Mouse (Mus musculus): ENCODE data around the gene Dvl2. TPM values are rescaled to one million over a fixed set of nuclear protein-coding genes. Genes with fewer than 3 reads are reported as not detected.

The Dvl2 gene
- polyA plus RNA-seq, 1 experiment from 2014 or later = 23.3 TPM

DNA sequence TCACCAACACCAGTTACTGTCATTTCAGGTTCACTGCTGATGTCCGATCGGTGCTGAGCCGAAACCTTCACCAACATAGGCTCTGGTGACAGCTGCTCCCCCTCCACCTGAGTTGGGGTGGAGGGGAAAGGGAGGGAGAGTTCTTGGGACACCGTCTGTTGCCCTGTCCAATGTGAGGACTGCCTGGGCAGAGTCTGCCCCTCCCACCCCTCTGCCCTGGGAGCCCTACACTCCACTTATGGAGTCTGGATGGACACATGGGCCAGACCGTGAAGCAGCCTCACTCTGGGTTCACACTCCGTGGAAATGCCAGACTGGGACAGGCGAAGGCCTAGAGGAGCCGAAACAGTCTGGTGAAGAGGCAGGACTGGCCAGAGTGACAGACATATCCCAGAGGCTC, 10.4 kb upstream of the Dvl2 start:
- Histone ChIP-seq H3K4me3 (ENCODE audit: low read depth, low read length) (no peak overlapping the region), H3K27me3 (replicated peaks; ENCODE audit: control insufficient read depth, insufficient read depth, low read length) (no peaks in the 10 kb centered on the region), H3K27ac (ENCODE audit: low read depth, low read length) (peak overlapping the region; percentile 88; the same call in 1 of the 2 replicates), H3K36me3 (ENCODE audit: control insufficient read depth, insufficient read depth, low read length) (peaks cover 39% of the 10 kb centered on the region), H3K4me1 (replicated peaks; ENCODE audit: control insufficient read depth, insufficient read depth, low read length) (peaks cover 13% of the 10 kb centered on the region; the same call in 1 of the 2 replicates), H3K9me3 (ENCODE audit: control insufficient read depth, low read length) (no peaks in the 10 kb centered on the region), H3K4me2 (no peak overlapping the region), H3K9ac (ENCODE audit: low read depth, low read length) (no peak overlapping the region)
- DNase-seq (ENCODE audit: low spot score) (no peak), ATAC-seq (replicated peaks; ENCODE audit: low FRiP score) (no peak)
- 90% methylated on average over 8 of the region's 8 CpGs for WGBS

DNA sequence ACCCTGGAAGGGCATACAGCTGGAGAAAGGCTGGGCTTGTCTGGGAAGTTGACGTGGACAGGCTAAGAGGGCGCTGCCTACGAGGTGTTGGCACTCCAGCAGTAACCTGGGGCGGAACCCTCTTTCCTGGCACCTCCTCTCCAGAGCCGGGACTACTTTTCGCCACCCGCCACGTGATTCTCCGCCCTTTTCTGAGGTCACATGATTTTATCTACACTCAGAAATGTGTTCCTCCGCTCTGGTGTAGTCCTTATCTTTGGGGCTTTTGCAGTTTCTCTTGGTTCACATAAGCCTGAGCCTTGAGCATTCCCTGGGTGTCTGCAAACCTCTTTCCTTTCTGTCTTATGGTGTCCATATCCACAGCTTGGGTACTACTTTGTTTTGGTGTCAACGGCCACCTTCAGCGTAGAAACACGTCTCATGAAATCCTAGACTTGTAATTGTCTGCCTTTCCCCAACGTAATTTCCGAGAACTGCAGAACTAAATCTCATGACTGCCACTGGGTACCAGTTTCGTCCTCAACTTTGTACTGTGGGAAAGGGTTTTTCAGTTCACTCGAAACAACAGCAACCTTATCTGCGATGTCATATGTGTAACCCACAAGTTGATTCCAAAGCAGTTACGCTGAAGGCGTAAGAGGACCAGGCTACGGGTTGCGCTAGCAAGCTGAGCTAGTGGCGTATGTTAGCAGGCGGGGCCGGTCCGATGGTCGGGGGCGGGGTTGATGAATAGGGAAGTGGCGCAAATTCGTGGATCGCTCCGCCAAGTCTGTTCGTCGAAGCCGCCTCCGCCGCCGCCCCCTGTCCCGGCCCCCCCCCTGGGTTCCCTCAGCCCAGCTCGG, 9.3 kb upstream of the Dvl2 start, which contains the start of gene Gabarap:
Gene Gabarap (plus strand): TSS at position 294 of the 842 bp plus-strand sequence.
- DNase-seq (ENCODE audit: low spot score) = peak; percentile 96
- peak within 1 kb of the TSS; percentile 79 for H3K9ac ChIP-seq (ENCODE audit: low read depth, low read length)
- WGBS = under 1% methylated on average over 40 of the region's 40 CpGs
- no peaks in the 10 kb centered on the region for H3K9me3 ChIP-seq (ENCODE audit: control insufficient read depth, low read length)
- peaks cover 13% of the 10 kb centered on the region; the same call in 1 of the 2 replicates for H3K4me1 ChIP-seq (replicated peaks; ENCODE audit: control insufficient read depth, insufficient read depth, low read length)
- peak within 1 kb of the TSS; percentile 88 for H3K27ac ChIP-seq (ENCODE audit: low read depth, low read length)
- no peaks in the 10 kb centered on the region for H3K27me3 ChIP-seq (replicated peaks; ENCODE audit: control insufficient read depth, insufficient read depth, low read length)
- peak within 1 kb of the TSS; percentile 67 for H3K4me3 ChIP-seq (ENCODE audit: low read depth, low read length)
- H3K4me2 ChIP-seq = peak within 1 kb of the TSS; percentile 87
- peaks cover 32% of the 10 kb centered on the region for H3K36me3 ChIP-seq (ENCODE audit: control insufficient read depth, insufficient read depth, low read length)
- ATAC-seq (replicated peaks; ENCODE audit: low FRiP score) = peak; percentile 72

DNA sequence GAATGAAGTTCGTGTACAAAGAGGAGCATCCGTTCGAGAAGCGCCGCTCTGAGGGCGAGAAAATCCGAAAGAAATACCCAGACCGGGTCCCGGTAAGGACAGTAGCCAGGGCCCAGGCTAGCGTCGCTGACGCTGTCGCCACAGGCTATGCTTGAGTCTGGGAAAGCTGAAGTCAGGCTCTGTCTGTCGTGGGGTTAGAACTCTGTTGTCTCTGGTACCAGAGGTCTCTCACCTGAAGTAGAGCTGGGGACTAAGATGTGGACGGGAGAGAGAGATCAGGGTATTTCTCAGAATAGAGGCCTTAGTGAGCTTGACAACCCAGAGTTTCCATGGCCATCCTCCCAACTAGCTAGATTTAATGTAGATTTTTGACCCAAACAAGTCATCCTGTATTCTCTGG, 8.7 kb upstream of the Dvl2 start:
- peaks cover 13% of the 10 kb centered on the region; the same call in 1 of the 2 replicates for H3K4me1 ChIP-seq (replicated peaks; ENCODE audit: control insufficient read depth, insufficient read depth, low read length)
- peak overlapping the region; percentile 67 for H3K4me3 ChIP-seq (ENCODE audit: low read depth, low read length)
- peak overlapping the region; percentile 88 for H3K27ac ChIP-seq (ENCODE audit: low read depth, low read length)
- DNase-seq (ENCODE audit: low spot score) = no peak
- no peaks in the 10 kb centered on the region for H3K9me3 ChIP-seq (ENCODE audit: control insufficient read depth, low read length)
- H3K27me3 ChIP-seq (replicated peaks; ENCODE audit: control insufficient read depth, insufficient read depth, low read length) = no peaks in the 10 kb centered on the region
- peak overlapping the region; percentile 87 for H3K4me2 ChIP-seq
- ATAC-seq (replicated peaks; ENCODE audit: low FRiP score) = 0 out of 2 replicates have a peak, but pooled peaks have one; percentile 16
- peak overlapping the region; percentile 79 for H3K9ac ChIP-seq (ENCODE audit: low read depth, low read length)
- WGBS = under 1% methylated on average over 15 of the region's 15 CpGs
- H3K36me3 ChIP-seq (ENCODE audit: control insufficient read depth, insufficient read depth, low read length) = peaks cover 26% of the 10 kb centered on the region

DNA sequence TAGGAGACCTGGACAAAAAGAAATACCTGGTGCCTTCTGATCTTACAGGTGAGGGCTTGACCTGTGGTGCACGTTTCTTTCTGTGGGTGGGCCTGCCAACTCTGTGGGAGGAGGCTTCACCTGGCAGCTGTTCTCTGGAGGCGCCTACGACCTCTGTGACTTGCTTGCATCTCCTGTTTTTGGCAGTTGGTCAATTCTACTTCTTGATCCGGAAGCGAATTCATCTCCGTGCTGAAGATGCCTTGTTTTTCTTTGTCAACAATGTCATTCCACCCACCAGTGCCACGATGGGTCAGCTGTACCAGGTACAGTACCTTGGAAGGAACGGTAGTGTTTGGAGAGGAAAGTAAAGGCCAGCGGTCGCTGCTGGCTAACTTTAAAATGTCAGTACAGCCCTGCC, 8.0 kb upstream of the Dvl2 start:
- ATAC-seq (replicated peaks; ENCODE audit: low FRiP score) (no peak), DNase-seq (ENCODE audit: low spot score) (no peak)
- 82% methylated on average over 10 of the region's 10 CpGs for WGBS
- peak overlapping the region; percentile 87 for H3K4me2 ChIP-seq
- H3K9me3 ChIP-seq (ENCODE audit: control insufficient read depth, low read length) = no peaks in the 10 kb centered on the region
- peaks cover 24% of the 10 kb centered on the region for H3K36me3 ChIP-seq (ENCODE audit: control insufficient read depth, insufficient read depth, low read length)
- peaks cover 15% of the 10 kb centered on the region for H3K4me1 ChIP-seq (replicated peaks; ENCODE audit: control insufficient read depth, insufficient read depth, low read length)
- peak overlapping the region; percentile 20; the same call in 1 of the 2 replicates for H3K9ac ChIP-seq (ENCODE audit: low read depth, low read length)
- peak overlapping the region; percentile 67 for H3K4me3 ChIP-seq (ENCODE audit: low read depth, low read length)
- H3K27ac ChIP-seq (ENCODE audit: low read depth, low read length) = no peak overlapping the region
- no peaks in the 10 kb centered on the region for H3K27me3 ChIP-seq (replicated peaks; ENCODE audit: control insufficient read depth, insufficient read depth, low read length)

DNA sequence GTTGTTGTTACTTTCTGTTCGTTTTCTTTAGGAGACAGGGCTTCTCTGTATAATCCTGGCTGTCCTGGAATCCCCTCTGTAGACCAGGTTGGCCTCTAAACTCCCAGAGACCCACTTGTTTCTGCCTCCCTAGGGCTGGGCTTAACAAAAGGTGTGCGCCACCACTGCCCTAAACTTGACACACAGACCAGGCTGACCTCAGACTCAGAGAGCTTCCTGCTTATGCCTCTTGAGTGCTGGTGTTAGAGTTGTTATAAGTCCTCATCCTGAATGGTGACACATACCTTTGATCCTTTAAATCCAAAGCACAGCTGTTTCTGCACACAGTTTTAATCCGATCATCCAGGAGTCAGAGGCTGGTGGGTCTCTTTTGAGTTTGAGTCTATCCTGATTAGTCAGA, 7.5 kb upstream of the Dvl2 start:
- Histone ChIP-seq H3K36me3 (ENCODE audit: control insufficient read depth, insufficient read depth, low read length) (peaks cover 26% of the 10 kb centered on the region), H3K4me1 (replicated peaks; ENCODE audit: control insufficient read depth, insufficient read depth, low read length) (peaks cover 20% of the 10 kb centered on the region), H3K4me2 (peak overlapping the region; percentile 87), H3K27me3 (replicated peaks; ENCODE audit: control insufficient read depth, insufficient read depth, low read length) (no peaks in the 10 kb centered on the region), H3K27ac (ENCODE audit: low read depth, low read length) (no peak overlapping the region), H3K9me3 (ENCODE audit: control insufficient read depth, low read length) (no peaks in the 10 kb centered on the region), H3K9ac (ENCODE audit: low read depth, low read length) (peak overlapping the region; percentile 38; the same call in 1 of the 2 replicates), H3K4me3 (ENCODE audit: low read depth, low read length) (peak overlapping the region; percentile 67; the same call in 1 of the 2 replicates)
- 89% methylated on average over 3 of the region's 3 CpGs for WGBS
- ATAC-seq (replicated peaks; ENCODE audit: low FRiP score) (no peak), DNase-seq (ENCODE audit: low spot score) (no peak)

DNA sequence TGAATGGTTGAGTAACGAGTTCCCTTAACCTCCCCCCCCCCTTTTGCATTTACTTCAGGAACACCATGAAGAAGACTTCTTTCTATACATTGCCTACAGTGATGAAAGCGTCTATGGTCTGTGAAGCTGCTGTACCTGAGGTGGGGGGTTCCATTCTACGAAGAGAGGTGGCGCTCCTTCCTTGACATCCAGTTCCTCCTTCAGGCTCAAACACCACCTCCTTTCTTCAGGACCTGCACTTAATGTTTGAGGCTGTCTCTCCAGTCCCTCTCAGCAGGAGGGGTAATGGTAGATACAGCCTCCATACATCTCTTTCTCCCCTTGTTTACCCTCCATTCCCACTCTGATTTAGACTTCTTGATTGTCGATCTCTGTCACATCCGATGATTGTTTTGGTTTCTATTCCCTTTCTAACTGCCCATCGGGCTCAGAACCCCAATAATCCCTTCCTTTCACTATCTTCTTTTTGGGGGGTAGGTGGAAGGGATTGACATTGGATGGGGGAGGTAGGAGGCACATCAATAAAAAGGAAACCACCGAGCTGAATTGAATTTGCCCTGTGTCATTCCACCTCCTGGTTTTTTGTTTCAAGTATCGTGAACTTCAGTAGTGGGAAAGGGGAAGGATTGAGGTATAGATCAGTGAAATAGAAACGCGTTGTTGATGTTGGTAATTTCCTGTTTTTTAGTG, 5.8 kb upstream of the Dvl2 start:
- H3K27me3 ChIP-seq (replicated peaks; ENCODE audit: control insufficient read depth, insufficient read depth, low read length) = no peaks in the 10 kb centered on the region
- DNase-seq (ENCODE audit: low spot score) = no peak
- H3K27ac ChIP-seq (ENCODE audit: low read depth, low read length) = no peak overlapping the region
- H3K4me2 ChIP-seq = peak overlapping the region; percentile 56
- peak overlapping the region; percentile 97 for H3K4me3 ChIP-seq (ENCODE audit: low read depth, low read length)
- H3K9me3 ChIP-seq (ENCODE audit: control insufficient read depth, low read length) = no peaks in the 10 kb centered on the region
- ATAC-seq (replicated peaks; ENCODE audit: low FRiP score) = no peak
- no peak overlapping the region for H3K9ac ChIP-seq (ENCODE audit: low read depth, low read length)
- H3K36me3 ChIP-seq (ENCODE audit: control insufficient read depth, insufficient read depth, low read length) = peaks cover 29% of the 10 kb centered on the region
- 79% methylated on average over 11 of the region's 11 CpGs for WGBS
- peaks cover 22% of the 10 kb centered on the region for H3K4me1 ChIP-seq (replicated peaks; ENCODE audit: control insufficient read depth, insufficient read depth, low read length)

DNA sequence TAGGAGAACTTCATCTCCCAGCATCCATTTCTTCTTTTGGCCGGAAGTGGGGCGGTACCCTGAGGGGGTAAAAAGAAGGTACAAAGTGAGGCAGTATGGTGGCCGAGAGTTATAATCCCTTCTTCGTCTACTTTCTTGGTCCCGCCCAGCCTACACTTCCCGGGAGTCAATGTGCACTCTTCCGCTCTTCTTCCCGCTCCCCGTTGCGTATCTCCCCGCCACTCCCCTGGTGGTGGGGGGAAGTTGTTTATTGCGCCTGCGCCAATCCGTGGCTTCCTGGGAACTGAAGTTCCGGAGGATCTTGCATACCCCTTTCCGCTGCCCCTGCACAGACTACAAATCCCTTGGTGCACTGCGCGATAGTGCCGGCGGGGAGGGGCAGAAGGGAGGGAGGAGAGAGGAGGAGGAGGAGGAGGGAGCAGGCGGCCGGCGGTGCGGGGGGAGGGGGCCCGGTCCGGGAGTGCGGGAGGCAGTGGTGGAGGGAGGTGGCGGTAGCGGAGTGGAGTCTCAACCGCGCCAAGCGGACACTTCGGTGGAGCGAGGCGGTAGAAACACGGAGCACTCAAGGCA, 4.9 kb upstream of the Dvl2 start, which contains the start of gene Phf23:
Gene Phf23 (plus strand): TSS at position 387 of the 570 bp plus-strand sequence.
- WGBS = under 1% methylated on average over 36 of the region's 36 CpGs

More for the DNA sequence above, 4.9 kb upstream of the Dvl2 start, which contains the start of gene Phf23:
- H3K4me3 ChIP-seq (ENCODE audit: low read depth, low read length) = peak within 1 kb of the TSS; percentile 97
- no peaks in the 10 kb centered on the region for H3K9me3 ChIP-seq (ENCODE audit: control insufficient read depth, low read length)
- H3K27ac ChIP-seq (ENCODE audit: low read depth, low read length) = peak within 1 kb of the TSS; percentile 99
- no peaks in the 10 kb centered on the region for H3K27me3 ChIP-seq (replicated peaks; ENCODE audit: control insufficient read depth, insufficient read depth, low read length)
- DNase-seq (ENCODE audit: low spot score) (peak; percentile 98), ATAC-seq (replicated peaks; ENCODE audit: low FRiP score) (peak; percentile 82)
- peak within 1 kb of the TSS; percentile 75 for H3K4me2 ChIP-seq
- H3K4me1 ChIP-seq (replicated peaks; ENCODE audit: control insufficient read depth, insufficient read depth, low read length) = peaks cover 26% of the 10 kb centered on the region
- peak within 1 kb of the TSS; percentile 99 for H3K9ac ChIP-seq (ENCODE audit: low read depth, low read length)
- H3K36me3 ChIP-seq (ENCODE audit: control insufficient read depth, insufficient read depth, low read length) = peaks cover 25% of the 10 kb centered on the region
